Mouse (Mus musculus): ENCODE data around the gene Mcm2. TPM values are rescaled to one million over a fixed set of nuclear protein-coding genes. Genes with fewer than 3 reads are reported as not detected.

The Mcm2 gene
- 20.5 and 52.5 TPM in 2 replicates for polyA plus RNA-seq (2015; fragmentation: Nextera tagmentation; extraction: Ambion mirVana)

DNA sequence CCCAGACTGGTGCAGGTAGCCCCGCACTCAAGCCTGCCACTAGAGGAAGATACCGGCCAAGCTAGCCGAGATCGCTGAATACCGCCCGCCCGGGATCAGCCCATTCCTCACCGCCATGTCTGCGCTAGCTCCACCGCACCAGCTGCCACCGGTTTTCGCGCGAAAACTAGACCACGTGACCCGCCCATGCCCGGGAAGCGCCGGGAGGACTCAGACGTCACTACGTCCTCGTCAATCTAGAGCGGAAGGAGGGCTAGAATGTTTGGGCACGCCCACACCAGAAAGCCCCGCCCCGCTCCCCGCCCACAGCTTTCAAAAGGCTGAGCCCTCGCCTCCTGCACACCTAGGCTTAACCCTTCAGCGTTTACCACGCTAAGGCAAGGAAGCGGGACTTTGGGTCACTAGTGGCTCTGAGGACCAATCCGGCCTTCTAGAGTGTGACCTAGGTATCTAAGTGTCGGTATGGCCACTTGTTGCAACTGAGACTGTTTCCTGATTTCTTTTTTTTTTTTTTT is at the start of gene Mcm2:
TSS of gene Mcm2 (minus strand) at position 247 of the 515 bp plus-strand sequence.
- no peaks in the 10 kb centered on the region for H3K9me3 ChIP-seq (replicated peaks)
- peak within 1 kb of the TSS; percentile 96 for H3K4me2 ChIP-seq
- H3K36me3 ChIP-seq = no peaks in the 10 kb centered on the region
- peaks cover 35% of the 10 kb centered on the region for H3K4me1 ChIP-seq
- peak within 1 kb of the TSS; percentile 72 for H3K9ac ChIP-seq (replicated peaks)
- peak within 1 kb of the TSS; percentile 79 for H3K27ac ChIP-seq (replicated peaks)
- no peaks in the 10 kb centered on the region for H3K27me3 ChIP-seq (replicated peaks)
- peak; percentile 78 for ATAC-seq (ENCODE audit: low FRiP score)
- WGBS = under 1% methylated on average over 33 of the region's 33 CpGs
- peak within 1 kb of the TSS; percentile 62 for H3K4me3 ChIP-seq (replicated peaks)

GRCm38 (mm10) chr6:88947771-88948170 is 49.2 kb upstream of the Mcm2 start:
- Histone ChIP-seq H3K9me3 (replicated peaks) (no peaks in the 10 kb centered on the region), H3K4me3 (replicated peaks) (no peak overlapping the region), H3K4me1 (peaks cover 8% of the 10 kb centered on the region), H3K4me2 (no peak overlapping the region), H3K27ac (replicated peaks) (no peak overlapping the region), H3K9ac (replicated peaks) (no peak overlapping the region), H3K36me3 (no peaks in the 10 kb centered on the region), H3K27me3 (replicated peaks) (no peaks in the 10 kb centered on the region)
- no peak for ATAC-seq (ENCODE audit: low FRiP score)

GRCm38 (mm10) chr6:88946442-88946841 is 47.9 kb upstream of the Mcm2 start:
- H3K27ac ChIP-seq (replicated peaks) = no peak overlapping the region
- no peak overlapping the region for H3K4me2 ChIP-seq
- WGBS = 65% methylated on average over 6 of the region's 6 CpGs

GRCm38 (mm10) chr6:88943666-88944065 is 45.1 kb upstream of the Mcm2 start:
- Histone ChIP-seq H3K4me2 (no peak overlapping the region), H3K9me3 (replicated peaks) (no peaks in the 10 kb centered on the region), H3K36me3 (no peaks in the 10 kb centered on the region), H3K9ac (replicated peaks) (no peak overlapping the region), H3K4me1 (peaks cover 44% of the 10 kb centered on the region), H3K27me3 (replicated peaks) (no peaks in the 10 kb centered on the region), H3K27ac (replicated peaks) (no peak overlapping the region), H3K4me3 (replicated peaks) (no peak overlapping the region)
- 74% methylated on average over 6 of the region's 6 CpGs for WGBS
- no peak for ATAC-seq (ENCODE audit: low FRiP score)

More at GRCm38 (mm10) chr6:88946442-88946841, 47.9 kb upstream of the Mcm2 start:
- ATAC-seq (ENCODE audit: low FRiP score) = no peak
- H3K36me3 ChIP-seq = no peaks in the 10 kb centered on the region
- no peaks in the 10 kb centered on the region for H3K9me3 ChIP-seq (replicated peaks)
- no peaks in the 10 kb centered on the region for H3K27me3 ChIP-seq (replicated peaks)
- no peak overlapping the region for H3K9ac ChIP-seq (replicated peaks)
- no peak overlapping the region for H3K4me3 ChIP-seq (replicated peaks)
- peaks cover 19% of the 10 kb centered on the region for H3K4me1 ChIP-seq

DNA sequence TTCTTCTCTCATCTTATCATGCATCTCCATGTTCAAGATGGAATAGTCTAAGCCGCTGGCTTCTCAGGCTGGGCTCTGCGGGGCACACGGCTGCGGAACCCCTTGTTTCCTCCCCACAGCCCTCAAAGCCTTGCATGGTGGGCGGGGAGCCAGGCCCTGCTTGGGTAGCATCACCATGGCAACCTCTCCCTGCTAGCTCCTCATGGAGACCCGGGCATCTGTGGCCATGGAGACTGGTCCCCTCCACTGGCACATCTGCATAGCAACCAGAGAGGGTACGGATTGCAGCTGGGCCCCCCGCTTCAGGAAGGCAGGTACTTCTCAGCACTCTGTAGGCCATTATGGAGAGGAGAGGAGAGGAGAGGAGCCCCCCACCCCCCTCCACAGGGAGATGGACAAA is 44.0 kb upstream of the Mcm2 start:
- H3K4me1 ChIP-seq = peaks cover 54% of the 10 kb centered on the region

DNA sequence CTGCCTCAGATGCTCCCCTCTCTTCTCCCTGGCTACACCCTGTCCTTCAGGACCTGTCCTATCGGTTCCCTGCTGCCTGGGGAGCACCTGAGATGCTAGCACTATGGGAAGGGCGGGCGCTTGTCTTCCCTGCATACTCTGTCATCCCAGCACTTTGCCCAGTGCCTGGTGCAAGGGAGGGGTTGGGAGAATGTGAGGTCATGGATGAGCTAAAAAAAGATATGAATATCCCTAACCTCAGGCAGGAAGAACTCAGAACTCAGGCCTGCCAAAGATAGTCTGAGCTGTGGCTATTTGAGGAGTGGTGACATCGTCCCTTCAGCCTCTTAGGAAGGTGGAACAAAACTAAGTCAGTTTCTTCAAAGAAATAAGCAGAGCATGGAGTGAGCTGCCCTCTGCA is 43.0 kb upstream of the Mcm2 start:
- Histone ChIP-seq H3K27me3 (replicated peaks) (no peaks in the 10 kb centered on the region), H3K4me2 (no peak overlapping the region), H3K4me3 (replicated peaks) (no peak overlapping the region), H3K9ac (replicated peaks) (no peak overlapping the region), H3K36me3 (no peaks in the 10 kb centered on the region), H3K9me3 (replicated peaks) (no peaks in the 10 kb centered on the region), H3K27ac (replicated peaks) (no peak overlapping the region), H3K4me1 (peaks cover 63% of the 10 kb centered on the region)
- 81% methylated on average over 4 of the region's 4 CpGs for WGBS
- ATAC-seq (ENCODE audit: low FRiP score) = no peak

More for the DNA sequence above, 44.0 kb upstream of the Mcm2 start:
- H3K9me3 ChIP-seq (replicated peaks) = no peaks in the 10 kb centered on the region
- no peaks in the 10 kb centered on the region for H3K36me3 ChIP-seq
- peak overlapping the region; percentile 43 for H3K4me2 ChIP-seq
- H3K9ac ChIP-seq (replicated peaks) = no peak overlapping the region
- H3K27me3 ChIP-seq (replicated peaks) = no peaks in the 10 kb centered on the region
- 0 out of 2 replicates have a peak overlapping the region, but pooled peaks have one; percentile 12 for H3K4me3 ChIP-seq (replicated peaks)
- WGBS = 9% methylated on average over 8 of the region's 8 CpGs
- H3K27ac ChIP-seq (replicated peaks) = peak overlapping the region; percentile 73
- peak; percentile 81 for ATAC-seq (ENCODE audit: low FRiP score)

DNA sequence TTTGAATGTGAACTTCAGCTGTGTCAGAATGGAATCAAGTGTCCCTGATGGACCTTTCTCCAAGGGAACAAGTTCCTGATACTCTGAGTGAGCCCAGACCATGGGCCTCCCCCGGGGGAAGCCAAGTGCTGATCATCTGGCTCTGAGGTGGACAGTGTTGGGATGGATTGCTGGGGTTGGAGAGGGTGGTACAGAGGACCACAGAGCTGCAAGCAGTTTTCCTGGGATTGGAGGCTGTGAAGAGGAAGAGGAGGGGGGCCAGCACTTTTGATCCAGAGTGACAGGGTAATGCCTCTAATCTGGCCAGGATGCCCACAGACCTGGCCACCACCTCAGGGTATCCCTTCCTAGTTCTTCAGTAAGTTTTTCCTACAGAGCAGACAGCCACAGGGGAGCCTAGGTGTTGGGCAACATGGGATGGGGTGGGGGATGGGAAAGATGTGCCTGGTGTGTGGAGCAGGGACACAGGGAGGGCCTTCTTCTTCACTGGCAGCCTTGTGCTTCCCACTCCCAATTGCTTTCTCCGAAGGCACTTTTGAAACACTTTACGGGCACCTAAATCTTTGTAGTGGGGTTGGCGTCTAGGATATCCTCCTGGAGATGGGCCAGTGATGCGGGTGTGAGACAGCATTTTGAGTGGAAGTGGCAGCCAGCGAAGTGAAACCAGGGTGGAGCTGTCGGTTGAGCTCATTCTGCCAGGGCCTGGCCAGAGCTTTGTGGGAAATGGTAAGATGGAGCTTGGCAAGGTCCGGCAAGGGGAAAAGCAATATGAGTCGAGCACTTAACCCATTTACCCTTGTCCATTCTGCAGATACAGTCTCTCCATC is 41.7 kb upstream of the Mcm2 start:
- WGBS = 75% methylated on average over 9 of the region's 9 CpGs

DNA sequence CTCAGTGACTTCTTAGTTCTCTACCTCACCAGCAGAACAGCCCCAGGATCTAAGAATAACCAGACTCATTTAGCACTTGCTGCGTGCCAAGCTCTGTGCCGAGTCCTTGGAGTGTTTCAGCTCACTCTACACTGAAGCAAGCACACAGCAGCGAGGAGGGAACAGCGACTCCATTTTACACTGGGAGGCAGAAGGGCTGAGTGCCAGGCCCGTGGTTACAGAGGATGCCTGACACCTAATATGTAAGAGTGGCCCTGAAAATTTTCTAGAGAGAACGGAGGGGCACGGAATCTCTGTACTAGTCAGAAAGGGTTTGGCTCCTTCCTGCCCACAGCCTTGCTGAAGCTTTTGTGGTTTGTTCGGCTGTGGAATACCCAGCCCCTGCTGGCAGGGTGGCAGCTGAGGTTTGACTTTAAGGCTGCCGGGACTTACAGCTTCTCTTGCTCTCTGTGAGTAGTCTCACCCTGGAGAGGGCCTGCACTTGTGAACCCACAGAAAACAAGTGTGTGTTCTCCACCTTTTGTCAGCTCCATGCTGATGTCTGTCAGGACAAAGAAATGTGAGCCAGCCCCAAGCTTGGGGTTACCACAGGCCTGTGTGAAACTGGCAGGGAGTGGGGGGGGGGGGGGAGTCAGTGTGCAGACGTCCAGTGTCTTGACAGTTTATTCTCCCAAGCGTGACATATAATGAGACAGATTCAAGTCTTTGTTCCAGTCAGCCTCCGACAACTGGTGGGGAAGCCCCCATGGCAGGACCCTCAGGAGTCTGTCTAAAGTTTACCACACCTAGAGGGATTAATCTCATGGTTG is 40.9 kb upstream of the Mcm2 start:
- H3K9ac ChIP-seq (replicated peaks) = no peak overlapping the region
- no peak for ATAC-seq (ENCODE audit: low FRiP score)
- no peaks in the 10 kb centered on the region for H3K27me3 ChIP-seq (replicated peaks)
- no peak overlapping the region for H3K4me2 ChIP-seq
- H3K4me3 ChIP-seq (replicated peaks) = no peak overlapping the region
- H3K27ac ChIP-seq (replicated peaks) = peak overlapping the region; percentile 64
- H3K36me3 ChIP-seq = no peaks in the 10 kb centered on the region
- H3K4me1 ChIP-seq = peaks cover 83% of the 10 kb centered on the region
- WGBS = 35% methylated on average over 12 of the region's 12 CpGs
- no peaks in the 10 kb centered on the region for H3K9me3 ChIP-seq (replicated peaks)

More for the DNA sequence above, 41.7 kb upstream of the Mcm2 start:
- Histone ChIP-seq H3K9ac (replicated peaks) (no peak overlapping the region), H3K9me3 (replicated peaks) (no peaks in the 10 kb centered on the region), H3K36me3 (no peaks in the 10 kb centered on the region), H3K27me3 (replicated peaks) (no peaks in the 10 kb centered on the region), H3K4me1 (peaks cover 75% of the 10 kb centered on the region), H3K27ac (replicated peaks) (no peak overlapping the region), H3K4me3 (replicated peaks) (no peak overlapping the region), H3K4me2 (no peak overlapping the region)
- no peak for ATAC-seq (ENCODE audit: low FRiP score)

- no peak overlapping the region for H3K4me2 ChIP-seq
- no peak for ATAC-seq (ENCODE audit: low FRiP score)
- H3K4me1 ChIP-seq = peaks cover 91% of the 10 kb centered on the region
- H3K4me3 ChIP-seq (replicated peaks) = no peak overlapping the region
- 54% methylated on average over 5 of the region's 5 CpGs for WGBS
- no peaks in the 10 kb centered on the region for H3K36me3 ChIP-seq
- peak overlapping the region; percentile 64; the same call in 1 of the 2 replicates for H3K27ac ChIP-seq (replicated peaks)
- H3K27me3 ChIP-seq (replicated peaks) = no peaks in the 10 kb centered on the region
- H3K9ac ChIP-seq (replicated peaks) = no peak overlapping the region
- H3K9me3 ChIP-seq (replicated peaks) = no peaks in the 10 kb centered on the region
These were observed 40.1 kb upstream of the Mcm2 start for GRCm38 (mm10) chr6:88938664-88939055.

DNA sequence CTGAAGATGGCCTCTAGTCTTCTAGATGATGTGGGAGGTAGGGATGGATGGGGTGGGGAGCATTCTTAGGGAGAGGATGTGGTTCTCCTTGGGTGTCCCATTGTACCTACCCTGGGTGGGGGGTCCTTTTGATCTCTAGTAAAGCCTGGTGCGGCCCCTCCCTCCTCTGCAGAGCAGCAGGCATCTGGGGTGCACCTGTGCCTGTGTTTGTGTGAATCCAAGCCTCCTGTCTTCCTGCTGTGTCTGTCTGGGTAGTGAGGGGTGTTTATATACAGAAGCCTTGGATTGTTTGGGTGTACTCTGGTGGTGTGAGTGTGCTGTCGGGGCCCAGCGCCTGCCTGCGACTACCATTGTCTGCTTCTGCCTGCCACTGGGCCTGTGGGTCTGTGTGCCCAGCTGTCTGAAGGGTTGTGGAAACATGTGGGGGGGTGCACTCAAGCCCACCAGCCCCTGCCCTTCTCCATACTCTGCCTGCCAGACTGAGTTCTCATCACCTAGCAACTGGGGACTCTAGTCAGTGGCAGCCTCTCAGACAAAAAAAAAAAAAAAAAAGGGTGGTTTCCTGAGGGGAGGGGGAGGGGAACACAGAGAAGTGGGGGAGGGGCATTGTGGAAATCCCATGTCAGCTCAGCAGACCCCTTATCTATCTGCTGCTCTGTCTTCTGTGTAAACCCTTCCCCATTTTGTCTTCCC is 39.5 kb upstream of the Mcm2 start:
- 14% methylated on average over 4 of the region's 4 CpGs for WGBS
- Histone ChIP-seq H3K9ac (replicated peaks) (no peak overlapping the region), H3K4me1 (peaks cover 87% of the 10 kb centered on the region), H3K9me3 (replicated peaks) (no peaks in the 10 kb centered on the region), H3K27ac (replicated peaks) (no peak overlapping the region), H3K4me3 (replicated peaks) (no peak overlapping the region), H3K27me3 (replicated peaks) (0 out of 2 replicates have a peak, but pooled peaks cover 3% of the 10 kb centered on the region), H3K36me3 (no peaks in the 10 kb centered on the region), H3K4me2 (no peak overlapping the region)
- ATAC-seq (ENCODE audit: low FRiP score) = 0 out of 2 replicates have a peak, but pooled peaks have one; percentile 32

GRCm38 (mm10) chr6:88937214-88937549 is 38.6 kb upstream of the Mcm2 start:
- WGBS = 34% methylated on average over 4 of the region's 4 CpGs
- no peak overlapping the region for H3K4me2 ChIP-seq
- H3K9ac ChIP-seq (replicated peaks) = no peak overlapping the region
- H3K9me3 ChIP-seq (replicated peaks) = no peaks in the 10 kb centered on the region
- no peak overlapping the region for H3K27ac ChIP-seq (replicated peaks)
- no peaks in the 10 kb centered on the region for H3K36me3 ChIP-seq
- no peak overlapping the region for H3K4me3 ChIP-seq (replicated peaks)
- H3K4me1 ChIP-seq = peaks cover 77% of the 10 kb centered on the region
- 0 out of 2 replicates have a peak, but pooled peaks cover 3% of the 10 kb centered on the region for H3K27me3 ChIP-seq (replicated peaks)
- no peak for ATAC-seq (ENCODE audit: low FRiP score)

Data from neural tube, embryonic 15.5 days (tissue).